Mouse (Mus musculus) olfactory bulb, adult 2 months (tissue): ENCODE results near the gene Pyroxd2.

ENCODE experiments used
- CTCF ChIP-seq: fragments of 200-500 bp; IDR thresholded peaks from 2 replicates; pipeline ENCODE4 v1.5.1; 2012; ENCODE audit warnings: low read depth, mild to moderate bottlenecking, low read length, moderate library complexity; ENCODE audit not compliant: insufficient read depth
- POLR2A ChIP-seq: fragments of 200-500 bp; IDR thresholded peaks from 2 replicates; pipeline ENCODE4 v1.6.1; 2012; ENCODE audit warnings: mild to moderate bottlenecking, low read depth, low read length, moderate library complexity; ENCODE audit not compliant: insufficient read depth

DNA sequence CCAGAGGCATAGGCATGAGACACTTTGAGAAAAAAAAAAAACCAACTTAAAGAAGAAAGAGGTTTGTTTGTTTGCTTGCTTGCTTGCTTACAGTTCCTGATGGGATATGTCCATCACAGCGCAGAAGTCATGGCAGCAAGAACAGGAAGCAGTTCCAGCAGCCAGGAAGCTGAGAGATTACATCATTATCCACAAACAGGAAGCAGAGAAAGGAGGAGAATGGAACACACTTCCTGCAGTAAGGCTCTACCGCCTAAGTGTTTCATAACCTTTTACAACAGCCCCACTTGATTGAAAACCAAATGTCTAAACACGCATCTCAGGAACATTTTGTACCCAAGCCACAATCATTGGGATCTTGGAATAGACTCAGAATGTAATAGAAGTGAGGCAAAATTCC is 75.6 kb downstream of the Pyroxd2 start:
- TF ChIP-seq CTCF (no peak), POLR2A (no peak)
